Mouse (Mus musculus) intestine, postnatal 0 days (tissue): ENCODE results near the gene Mrap2. TPM values are rescaled to one million over a fixed set of nuclear protein-coding genes. Genes with fewer than 3 reads are reported as not detected.
"Not testable (repeated sequence)": the region's sequence is repeated elsewhere in the genome, so short reads cannot be mapped to it uniquely, and the experiment has no call there.

ENCODE experiments used
- ATAC-seq: fragments of 200-750 bp; cut with Nextera tagmentation; 2 replicates; pipeline ENCODE4 v1.8.0; 2017; ENCODE audit warnings: mild to moderate bottlenecking, moderate TSS enrichment, moderate library complexity
- H3K27ac ChIP-seq: fragments of 300-500 bp; sonication (generic); 2 replicates; pipeline ENCODE4 v1.5.1; 2014; ENCODE audit warnings: mild to moderate bottlenecking, low read depth, low read length, moderate library complexity
- H3K27me3 ChIP-seq: fragments of 300-500 bp; sonication (generic); replicated peaks from 2 replicates; pipeline ENCODE4 v1.6.1; 2014; ENCODE audit warnings: low read length, mixed read lengths; ENCODE audit not compliant: control insufficient read depth, insufficient read depth
- H3K36me3 ChIP-seq: fragments of 300-500 bp; sonication (generic); 2 replicates; pipeline ENCODE4 v1.6.1; 2014; ENCODE audit warnings: mild to moderate bottlenecking, moderate library complexity; ENCODE audit not compliant: control insufficient read depth, insufficient read depth
- H3K4me1 ChIP-seq: fragments of 300-500 bp; sonication (generic); replicated peaks from 2 replicates; pipeline ENCODE4 v1.6.1; 2014; ENCODE audit warnings: antibody characterized with exemption, low read length, mixed read lengths; ENCODE audit not compliant: control insufficient read depth, insufficient read depth
- H3K4me2 ChIP-seq: fragments of 300-500 bp; sonication (generic); replicated peaks from 2 replicates; pipeline ENCODE4 v1.6.1; 2014; ENCODE audit warnings: low read depth, mild to moderate bottlenecking, moderate library complexity
- H3K4me3 ChIP-seq: fragments of 300-500 bp; sonication (generic); 2 replicates; pipeline ENCODE4 v1.5.1; 2014; ENCODE audit warnings: low read depth, low read length
- H3K9ac ChIP-seq: fragments of 300-500 bp; sonication (generic); 2 replicates; pipeline ENCODE4 v1.6.1; 2014; ENCODE audit warnings: mild to moderate bottlenecking, low read depth, low read length
- H3K9me3 ChIP-seq: fragments of 300-500 bp; sonication (generic); 2 replicates; pipeline ENCODE4 v1.6.1; 2016; ENCODE audit warnings: mixed run types; ENCODE audit not compliant: control insufficient read depth
- CTCF ChIP-seq: sonication (generic); IDR thresholded peaks from 2 replicates; pipeline ENCODE4 v1.5.1; 2016; ENCODE audit warnings: low read depth, mild to moderate bottlenecking, control low read depth, antibody characterized with exemption, moderate library complexity
- WGBS: fragments of 180-500 bp; shearing (Covaris S2); extraction: QIAGEN DNeasy Blood & Tissue Kit; methylation state at CpG from one replicate; pipeline ENCODE4 v1.1.7; 2014; 5-methylcytosine and 5-hydroxymethylcytosine counted together
- polyA plus RNA-seq: library from polyadenylated mRNA; unstranded; fragments of >200 nt; fragmentation: Nextera tagmentation; extraction: Ambion mirVana; gene quantifications from 2 replicates; pipeline ENCODE4 v1.2.1, GENCODE M21; 2015

The Mrap2 gene
- polyA plus RNA-seq, 1 experiment from 2014 or later: 0.30 TPM

DNA sequence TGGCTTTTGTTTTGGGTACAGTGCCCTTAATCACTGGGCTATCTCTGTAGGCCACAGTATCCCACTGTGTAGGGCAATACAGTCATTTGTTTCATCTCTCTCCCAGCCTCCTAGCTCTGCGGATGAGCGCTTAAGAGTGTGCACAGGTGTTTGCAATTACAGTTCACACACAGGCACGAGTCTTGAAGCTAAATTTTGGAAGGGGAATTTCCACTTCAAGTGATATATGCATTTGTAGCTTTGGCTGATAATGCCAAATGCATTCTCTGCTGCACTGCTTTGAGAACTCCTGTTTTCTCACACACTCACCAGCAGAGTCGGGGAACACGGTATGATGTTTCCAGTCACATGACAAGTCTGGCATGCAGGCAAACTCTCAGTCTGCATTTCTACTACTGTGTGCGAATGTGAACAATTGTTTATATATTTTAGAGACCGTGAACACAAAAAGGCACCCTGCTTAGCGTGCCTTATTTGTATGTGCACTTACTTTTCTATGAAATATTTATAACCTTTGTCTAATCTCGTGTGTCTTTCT is 22.1 kb upstream of the Mrap2 start:
- H3K9me3 ChIP-seq: no peaks in the 10 kb centered on the region
- H3K27me3 ChIP-seq: no peaks in the 10 kb centered on the region
- no peaks in the 10 kb centered on the region for H3K4me1 ChIP-seq
- H3K4me3 ChIP-seq: no peak overlapping the region
- TF ChIP-seq CTCF: no peak
- WGBS: 58% methylated on average over 9 of the region's 9 CpGs
- no peaks in the 10 kb centered on the region for H3K36me3 ChIP-seq
- ATAC-seq: no peak
- no peak overlapping the region for H3K27ac ChIP-seq
- no peak overlapping the region for H3K4me2 ChIP-seq
- H3K9ac ChIP-seq: no peak overlapping the region

DNA sequence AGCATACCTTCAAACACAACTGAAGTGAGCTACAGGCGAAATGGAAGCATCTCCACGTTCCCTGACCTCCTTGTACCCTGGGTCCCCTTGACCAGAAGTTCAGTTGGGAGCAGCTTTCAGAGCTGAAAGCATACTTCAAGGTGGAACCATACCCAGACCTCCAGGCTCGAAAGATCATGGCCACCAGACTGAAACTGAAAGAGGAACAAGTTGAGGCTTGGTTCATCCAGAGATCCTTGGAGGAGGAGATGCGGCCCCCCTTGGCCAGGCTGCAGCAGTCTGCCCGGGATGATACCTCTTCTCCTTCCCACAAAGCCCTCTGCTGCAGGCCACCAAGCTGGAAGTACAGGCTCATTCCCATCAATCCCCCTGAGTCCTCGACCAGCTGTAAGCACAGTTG is 17.1 kb upstream of the Mrap2 start:
- H3K36me3 ChIP-seq, H3K4me1 ChIP-seq, H3K9me3 ChIP-seq, H3K4me2 ChIP-seq, H3K27me3 ChIP-seq, ATAC-seq, H3K27ac ChIP-seq, H3K4me3 ChIP-seq, H3K9ac ChIP-seq: not testable (repeated sequence)
- 79% methylated on average over 6 of the region's 6 CpGs for WGBS

DNA sequence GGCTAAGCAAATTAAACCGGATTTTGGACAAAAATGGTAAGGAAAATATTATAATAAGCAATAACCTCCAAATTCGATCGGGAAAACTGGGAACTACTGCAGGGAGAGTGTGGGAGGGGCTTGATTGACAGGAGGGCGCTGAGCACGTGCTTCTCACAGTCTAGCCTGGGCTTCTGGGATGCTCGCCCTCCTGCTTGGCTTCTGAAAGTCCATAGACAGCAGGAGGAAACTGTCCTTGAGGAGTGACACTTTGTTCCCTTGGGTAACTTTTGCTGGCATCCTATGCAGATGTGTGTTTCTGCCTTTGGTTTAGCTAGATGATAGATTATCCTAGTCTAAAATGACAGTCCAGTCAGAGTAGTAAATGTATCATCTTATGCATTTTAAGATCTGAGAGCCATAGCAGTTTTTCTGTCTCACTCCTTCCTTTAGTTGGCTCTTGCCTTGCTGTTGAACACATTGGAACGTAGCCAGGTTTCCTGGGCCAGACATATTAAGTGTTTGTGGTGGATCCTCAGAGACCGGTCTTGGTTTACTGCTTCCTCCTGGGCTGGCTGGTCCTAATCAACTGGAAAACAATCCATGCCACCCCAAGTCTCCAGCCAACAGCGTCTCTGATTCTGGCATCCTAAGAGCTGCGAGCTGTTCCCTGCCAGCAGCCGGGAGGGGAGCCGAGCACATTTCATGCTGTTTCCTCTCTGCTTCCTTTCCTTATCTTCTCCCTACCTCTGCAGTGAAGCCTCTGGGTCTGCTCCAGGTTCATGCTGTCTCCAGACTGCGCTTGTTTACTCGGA is 8.1 kb upstream of the Mrap2 start:
- no peak for ATAC-seq

DNA sequence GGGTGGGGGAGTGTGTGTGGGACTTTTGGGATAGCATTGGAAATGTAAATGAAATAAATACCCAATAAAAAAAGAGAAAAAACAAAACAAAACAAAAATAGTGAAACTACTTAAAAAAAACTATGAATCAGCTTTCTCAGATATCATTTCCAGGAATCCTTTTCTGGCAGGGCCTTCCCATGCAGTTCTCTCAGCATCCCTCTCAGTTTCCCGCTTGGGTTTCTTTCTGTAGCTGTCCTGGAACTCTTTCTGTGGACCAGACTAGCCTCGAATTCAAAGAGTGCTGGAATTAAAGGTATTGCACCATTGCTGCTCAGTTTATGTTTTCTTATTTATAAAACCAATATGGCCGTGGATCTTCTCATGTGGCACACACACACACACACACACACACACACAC is 1.0 kb upstream of the Mrap2 start:
- TF ChIP-seq CTCF: no peak
- 83% methylated on average over 3 of the region's 3 CpGs for WGBS
- Histone ChIP-seq H3K27me3 (peaks cover 29% of the 10 kb centered on the region), H3K9ac (no peak overlapping the region), H3K4me3 (no peak overlapping the region), H3K4me1 (no peaks in the 10 kb centered on the region), H3K9me3 (no peaks in the 10 kb centered on the region), H3K36me3 (no peaks in the 10 kb centered on the region), H3K27ac (no peak overlapping the region), H3K4me2 (no peak overlapping the region)
- ATAC-seq: no peak

More for the DNA sequence above, 8.1 kb upstream of the Mrap2 start:
- H3K36me3 ChIP-seq: no peaks in the 10 kb centered on the region
- H3K27me3 ChIP-seq: no peaks in the 10 kb centered on the region
- H3K4me2 ChIP-seq: no peak overlapping the region
- no peak overlapping the region for H3K4me3 ChIP-seq
- no peak for TF ChIP-seq CTCF
- H3K27ac ChIP-seq: no peak overlapping the region
- WGBS: 64% methylated on average over 14 of the region's 14 CpGs
- no peak overlapping the region for H3K9ac ChIP-seq
- no peaks in the 10 kb centered on the region for H3K4me1 ChIP-seq
- no peaks in the 10 kb centered on the region for H3K9me3 ChIP-seq

DNA sequence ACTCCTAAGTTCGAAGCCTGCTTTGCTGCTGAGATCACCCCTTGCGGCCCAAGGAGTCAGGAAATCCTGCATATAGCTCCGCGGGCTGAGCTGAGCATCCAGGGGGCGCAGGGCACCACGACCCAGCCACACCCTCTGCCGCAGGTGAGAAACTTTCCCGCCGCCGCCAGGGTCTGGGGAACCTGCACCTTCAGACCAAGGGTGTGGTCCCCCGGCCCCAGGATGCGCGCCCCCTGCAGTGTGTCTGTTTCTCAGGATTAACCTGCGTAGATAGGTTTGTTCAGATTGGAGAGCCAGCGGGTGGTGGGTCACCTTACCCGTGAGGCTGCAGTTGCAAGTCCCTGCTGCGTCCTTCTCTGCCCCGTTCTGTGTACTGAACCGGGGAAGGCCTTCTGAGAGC is 426 bp downstream of the Mrap2 start:
- Histone ChIP-seq H3K4me1 (no peaks in the 10 kb centered on the region), H3K27me3 (peaks cover 29% of the 10 kb centered on the region), H3K36me3 (no peaks in the 10 kb centered on the region), H3K4me2 (peak overlapping the region; percentile 48), H3K4me3 (peak overlapping the region; percentile 24), H3K9me3 (no peaks in the 10 kb centered on the region), H3K9ac (no peak overlapping the region), H3K27ac (no peak overlapping the region)
- TF ChIP-seq CTCF: no peak
- 1% methylated on average over 19 of the region's 19 CpGs for WGBS
- ATAC-seq: no peak

DNA sequence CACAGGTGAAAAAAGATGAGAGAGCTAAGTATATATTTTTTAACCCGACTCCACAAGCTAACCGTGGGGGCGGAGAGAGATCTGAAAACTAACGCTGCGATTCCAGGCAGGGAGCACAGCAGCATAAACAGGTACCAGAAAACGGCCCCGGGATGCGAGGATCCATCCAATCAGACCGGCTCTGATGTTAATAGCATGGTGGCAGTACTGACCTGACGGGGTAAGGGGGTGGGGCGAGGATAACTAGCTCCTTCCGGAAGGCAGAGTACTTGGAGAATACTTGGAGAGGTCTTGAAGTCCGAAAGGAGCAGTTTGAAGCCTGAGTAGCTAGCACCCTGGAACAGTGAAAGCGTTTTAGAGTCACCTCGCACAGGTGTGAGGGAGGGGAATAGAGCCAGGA is 1.1 kb downstream of the Mrap2 start:
- Histone ChIP-seq H3K36me3 (no peaks in the 10 kb centered on the region), H3K4me1 (no peaks in the 10 kb centered on the region), H3K27ac (no peak overlapping the region), H3K27me3 (peaks cover 29% of the 10 kb centered on the region), H3K4me3 (no peak overlapping the region), H3K9ac (no peak overlapping the region), H3K9me3 (no peaks in the 10 kb centered on the region), H3K4me2 (peak overlapping the region; percentile 48; the same call in 1 of the 2 replicates)
- no peak for TF ChIP-seq CTCF
- whole genome bisulfite sequencing: 2% methylated on average over 15 of the region's 15 CpGs
- no peak for ATAC-seq
